Mouse (Mus musculus): ENCODE measurements around the gene Fam19a1.
A peak's percentile ranks its signal among the peaks of the same experiment; 100 is the strongest.

Gene Fam19a1

DNA sequence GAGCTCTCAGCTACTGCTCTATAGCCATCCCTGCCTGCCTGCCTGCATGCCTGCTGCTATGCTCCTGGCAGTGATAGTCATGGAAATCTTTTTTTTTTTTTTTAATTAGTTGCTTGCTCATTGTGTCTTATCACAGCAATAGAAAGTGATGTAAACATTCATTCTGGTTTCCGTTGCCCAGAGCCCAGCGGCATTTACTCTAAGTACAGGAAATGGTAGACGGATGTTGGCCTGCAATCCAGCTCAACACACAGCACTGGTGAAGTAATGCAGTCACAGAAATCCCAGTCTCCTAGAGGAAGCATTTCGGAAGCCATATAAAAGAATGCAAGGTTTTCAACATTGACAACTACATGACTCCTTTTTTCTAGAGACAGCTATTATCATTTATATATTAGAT is 153.5 kb downstream of the Fam19a1 start:
- peak; percentile 23 for DNase-seq

DNA sequence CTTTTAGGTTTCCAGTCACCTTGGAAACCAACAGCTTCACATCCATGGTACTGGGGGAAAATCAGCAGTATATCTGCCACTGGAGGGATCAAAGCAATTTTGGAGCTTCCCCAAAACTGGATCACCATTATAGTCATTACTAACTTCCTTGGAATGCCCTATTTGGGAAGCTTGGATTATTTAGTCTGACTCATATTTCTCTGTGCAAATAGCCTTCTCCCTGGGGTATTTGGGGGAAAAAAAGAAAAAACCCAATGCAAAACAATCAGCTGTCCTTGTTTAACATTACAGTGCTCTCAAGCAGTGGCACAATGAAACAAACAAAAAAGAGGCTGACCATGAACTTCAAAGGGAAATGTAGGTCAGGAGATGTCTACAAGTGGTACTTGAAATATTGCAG is 155.8 kb downstream of the Fam19a1 start:
- DNase-seq, result peak; percentile 14

DNA sequence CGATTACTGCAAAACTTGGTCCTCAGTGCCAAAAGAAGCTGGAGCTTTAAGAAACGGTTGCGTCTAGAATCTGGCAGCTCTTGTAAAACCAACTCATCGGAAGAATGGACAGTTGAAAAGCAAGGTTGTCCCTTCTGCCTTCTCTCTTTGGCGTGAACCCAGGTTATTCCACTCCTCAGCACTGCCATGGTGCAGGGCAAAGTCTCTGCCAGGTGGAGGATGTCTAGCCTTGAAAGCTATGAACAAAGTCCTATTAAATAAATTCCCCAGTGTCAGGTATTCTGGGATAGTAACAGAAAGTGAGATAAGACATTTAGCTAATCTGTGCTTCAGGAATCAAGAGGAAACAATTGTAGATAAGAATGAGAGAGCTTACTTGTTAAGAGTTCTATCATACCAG is 157.5 kb downstream of the Fam19a1 start:
- no peak for DNase-seq

DNA sequence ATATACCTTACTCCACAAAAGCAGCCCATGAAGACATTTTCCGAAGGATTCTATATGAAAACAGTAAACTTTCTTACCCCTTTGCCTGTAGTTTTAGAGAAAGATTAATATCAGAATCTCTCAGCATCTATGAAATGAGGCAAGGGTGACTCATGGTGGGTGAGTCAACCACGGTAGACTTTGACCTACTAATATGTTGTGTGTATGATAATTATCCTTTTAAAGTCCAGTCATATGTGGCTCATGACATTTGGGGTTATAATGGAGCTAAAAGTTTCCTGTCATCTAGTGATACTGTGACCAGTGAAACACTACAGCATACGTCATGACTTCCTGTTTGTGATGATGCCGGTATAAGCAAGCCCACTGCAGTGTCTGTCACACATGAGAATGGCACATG is 170.8 kb downstream of the Fam19a1 start:
- DNase-seq, result no peak

DNA sequence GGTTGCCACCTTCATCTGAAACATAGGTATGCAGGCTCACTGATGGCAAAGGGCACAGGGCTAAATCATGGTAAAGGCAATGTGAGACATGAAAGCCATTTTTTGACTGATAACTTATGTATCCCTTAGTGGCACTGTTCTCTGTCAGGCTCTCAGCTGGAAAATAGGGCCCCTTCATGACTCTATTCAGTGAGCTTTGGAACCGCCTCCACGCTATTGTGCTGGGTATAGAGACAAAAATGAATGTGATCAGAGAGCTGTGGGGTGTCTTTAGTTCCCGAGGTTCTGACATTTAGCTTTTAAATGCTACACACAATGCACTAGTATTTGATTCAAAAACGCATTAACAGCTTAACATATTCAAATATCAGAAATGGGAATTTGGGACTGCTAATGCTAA is 171.6 kb downstream of the Fam19a1 start:
- DNase-seq, result no peak

DNA sequence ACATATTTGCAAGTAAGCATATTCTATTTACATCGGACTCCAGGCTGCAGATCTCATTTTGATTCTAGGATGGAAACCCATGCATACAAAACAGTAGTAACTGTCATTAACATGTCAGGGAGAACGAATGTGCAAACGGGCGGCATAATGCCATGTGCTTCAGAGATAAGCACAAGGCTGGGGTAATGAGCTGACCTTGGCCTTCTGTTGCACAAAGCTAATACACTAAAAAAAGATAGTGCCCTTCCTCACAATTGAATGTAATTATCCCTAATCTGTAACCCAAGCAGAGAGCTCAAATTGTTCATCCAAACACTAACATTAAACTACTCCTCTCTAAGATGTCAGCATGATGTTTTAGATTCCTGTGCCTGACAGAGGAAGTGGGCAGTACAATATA is 173.3 kb downstream of the Fam19a1 start:
- DNase-seq, result no peak

DNA sequence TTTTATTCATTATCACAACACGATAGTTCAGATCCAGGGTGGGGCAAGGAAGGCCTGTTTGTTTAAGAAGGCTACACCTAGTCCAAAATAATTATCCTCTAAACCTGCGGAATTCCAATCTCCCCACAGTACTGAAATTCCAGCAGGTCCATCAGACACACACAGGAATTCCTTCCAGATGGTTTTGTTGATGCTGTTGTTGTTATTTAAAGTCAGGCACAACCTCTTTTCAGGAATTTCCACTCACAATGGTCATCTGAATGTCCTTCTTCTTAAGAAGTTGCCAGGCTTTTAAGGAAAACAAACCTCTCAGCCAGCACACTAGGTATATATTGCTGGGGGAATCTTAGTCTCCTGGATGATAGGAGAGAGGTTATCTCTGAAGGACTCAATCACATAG is 174.4 kb downstream of the Fam19a1 start:
- DNase-seq, result no peak

DNA sequence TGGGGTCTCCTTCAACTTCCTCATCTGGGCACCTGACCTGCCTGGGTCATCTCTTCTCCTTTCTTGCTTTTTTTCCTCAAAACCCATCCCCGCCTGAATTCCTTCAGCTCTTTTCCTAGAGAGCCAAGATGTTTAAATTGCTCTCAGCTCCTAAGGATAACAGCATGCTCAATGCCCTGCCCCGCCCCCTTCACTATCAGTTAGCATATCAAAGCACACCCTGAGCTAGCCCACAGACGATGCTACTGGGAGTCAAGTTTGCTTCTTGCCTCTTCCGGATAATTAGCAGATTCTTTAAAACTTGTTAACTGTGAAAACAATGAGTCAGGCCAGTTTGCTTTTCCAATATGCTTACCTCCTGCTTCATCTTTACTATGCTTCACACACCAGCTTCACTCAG is 176.7 kb downstream of the Fam19a1 start:
- no peak for DNase-seq

DNA sequence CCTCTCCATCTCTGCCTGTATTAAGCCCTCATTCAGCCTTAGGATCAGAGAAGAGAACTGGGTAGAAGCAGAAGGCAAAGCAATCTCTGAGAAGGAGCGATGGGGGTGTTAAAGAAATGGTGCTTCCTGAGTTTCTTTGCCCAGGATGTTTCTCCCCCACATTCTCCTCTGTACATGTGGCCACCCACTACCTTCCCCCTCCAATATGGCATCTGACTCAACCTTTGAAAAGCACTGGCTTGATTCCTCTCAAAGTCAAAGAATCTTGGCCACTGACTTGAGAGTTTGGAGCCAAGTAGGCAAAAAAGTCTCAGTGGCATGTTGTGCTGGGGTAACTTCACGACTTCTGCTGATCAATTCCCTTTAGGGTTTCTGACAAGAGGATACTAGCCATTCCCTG is 234.5 kb downstream of the Fam19a1 start:
- DNase-seq, result no peak

DNA sequence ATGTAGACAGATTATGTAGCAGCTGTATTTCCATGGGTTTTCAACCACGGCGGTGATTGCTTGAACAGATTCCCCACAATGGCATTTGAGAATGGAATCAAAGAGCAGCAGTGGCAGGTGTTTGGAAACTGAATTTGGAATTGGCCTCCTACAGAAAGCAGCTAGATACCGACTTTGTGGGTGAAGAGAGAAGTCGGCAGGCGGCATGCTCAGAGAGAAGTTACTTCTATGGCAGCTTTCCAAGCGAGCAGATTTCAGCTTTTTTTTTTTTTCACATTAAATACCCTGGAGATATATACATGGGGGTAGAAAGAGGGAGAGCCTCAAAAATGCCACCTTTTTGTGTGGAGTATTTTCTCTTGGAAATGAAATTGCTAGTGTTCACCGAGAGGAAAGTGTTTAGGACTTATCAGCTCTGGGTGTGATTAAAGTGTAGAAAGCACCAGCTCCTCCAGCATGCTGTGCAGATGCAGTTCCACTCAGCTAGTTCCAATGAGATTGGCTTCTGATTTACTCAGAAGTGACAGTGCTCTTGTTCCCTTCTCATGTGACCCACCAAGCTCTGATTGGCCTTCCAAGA is 236.6 kb downstream of the Fam19a1 start:
- DNase-seq, result no peak

DNA sequence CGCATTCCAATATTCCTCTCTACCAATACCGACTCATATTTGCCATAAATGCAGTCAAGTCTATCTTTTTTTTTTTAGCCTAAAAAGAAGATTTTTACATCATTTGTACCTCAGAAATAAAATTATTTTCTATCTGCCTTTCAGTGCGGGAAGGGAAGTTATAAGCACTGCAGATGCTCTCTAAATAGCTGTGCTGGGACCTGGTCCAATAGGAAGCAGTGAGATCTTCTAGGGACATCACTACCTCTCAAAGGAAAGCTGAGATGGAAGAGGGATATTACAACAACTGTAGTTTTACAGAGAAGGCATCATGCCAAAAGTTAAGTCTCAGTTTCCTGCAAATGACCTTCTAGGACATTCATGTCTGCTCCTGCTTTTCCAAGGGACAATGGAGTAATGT is 256.6 kb downstream of the Fam19a1 start:
- no peak for DNase-seq

DNA sequence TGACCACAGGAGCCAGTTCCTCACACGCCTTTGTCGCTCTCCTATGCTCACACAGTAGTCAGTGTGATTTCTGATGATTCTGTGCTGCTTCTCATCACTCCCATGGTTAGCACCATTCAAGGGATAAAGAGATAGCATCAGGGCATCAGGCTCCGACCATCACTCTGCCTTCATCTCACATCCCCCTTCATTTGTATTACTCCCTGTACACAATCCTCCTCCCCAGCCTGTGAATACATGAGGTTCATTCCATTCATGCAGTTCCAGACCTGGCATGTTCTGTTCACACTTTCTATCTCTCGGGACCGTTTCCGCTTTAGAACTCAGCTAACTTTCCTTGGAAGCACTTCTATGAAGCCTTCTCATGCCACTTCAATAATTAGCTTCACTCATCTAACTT is 259.9 kb downstream of the Fam19a1 start:
- DNase-seq, result no peak

DNA sequence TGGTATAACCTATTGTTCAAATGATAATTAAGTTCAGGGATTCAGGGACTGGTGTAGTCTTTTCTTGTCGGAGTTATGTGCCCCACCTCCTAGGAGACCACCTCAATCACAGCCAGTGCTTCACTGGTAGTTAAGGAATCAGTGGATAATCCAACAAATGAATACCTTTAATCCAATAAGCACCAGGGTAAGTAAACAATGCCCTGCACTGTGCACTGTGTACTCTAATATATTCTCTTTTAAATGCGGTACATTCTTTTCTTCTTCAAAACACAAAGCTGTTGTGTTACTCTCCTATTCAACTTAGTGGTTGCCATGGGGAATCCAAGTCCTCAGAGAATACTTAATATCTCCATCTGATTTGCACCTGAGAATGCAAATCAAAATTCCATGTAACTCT is 260.3 kb downstream of the Fam19a1 start:
- DNase-seq, result no peak

DNA sequence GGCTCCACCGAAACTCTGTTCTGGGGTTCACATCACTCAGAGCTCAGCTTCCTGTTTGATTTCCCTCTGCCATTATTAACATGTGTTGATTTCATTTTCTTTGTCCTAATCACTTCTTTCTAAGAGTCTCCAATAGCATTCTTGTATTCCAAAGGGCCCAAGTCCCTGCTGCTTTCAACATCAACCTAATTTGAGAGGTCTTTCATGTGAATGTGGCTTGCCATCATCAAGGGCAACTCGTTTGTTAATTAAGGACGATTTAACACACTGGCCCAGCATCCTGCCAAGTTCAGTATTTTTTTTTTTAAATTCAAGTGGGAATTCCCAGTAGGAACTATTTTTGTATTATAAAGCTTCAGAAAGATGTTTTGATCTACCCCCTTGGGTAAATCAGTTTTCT is 263.8 kb downstream of the Fam19a1 start:
- DNase-seq, result no peak

DNA sequence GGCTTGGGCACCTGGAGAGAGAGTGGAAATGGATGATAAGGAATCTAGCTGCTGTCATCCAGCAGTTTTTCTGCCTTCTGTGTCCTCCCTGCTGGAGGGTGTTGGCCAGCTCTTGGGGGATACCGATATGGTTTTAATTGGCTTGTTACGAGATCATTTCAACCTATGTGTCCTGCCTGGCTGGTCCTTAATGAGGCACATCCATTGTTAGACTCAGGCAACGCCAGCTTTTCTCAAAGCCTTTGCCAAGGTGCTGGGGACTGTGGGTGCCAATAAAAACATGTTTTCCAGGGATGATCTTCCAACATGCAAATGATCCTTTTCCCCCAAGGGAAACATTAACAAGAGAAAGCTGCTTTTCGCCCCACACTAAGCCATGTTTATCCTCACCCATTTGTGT is 266.3 kb downstream of the Fam19a1 start:
- DNase-seq, result no peak

DNA sequence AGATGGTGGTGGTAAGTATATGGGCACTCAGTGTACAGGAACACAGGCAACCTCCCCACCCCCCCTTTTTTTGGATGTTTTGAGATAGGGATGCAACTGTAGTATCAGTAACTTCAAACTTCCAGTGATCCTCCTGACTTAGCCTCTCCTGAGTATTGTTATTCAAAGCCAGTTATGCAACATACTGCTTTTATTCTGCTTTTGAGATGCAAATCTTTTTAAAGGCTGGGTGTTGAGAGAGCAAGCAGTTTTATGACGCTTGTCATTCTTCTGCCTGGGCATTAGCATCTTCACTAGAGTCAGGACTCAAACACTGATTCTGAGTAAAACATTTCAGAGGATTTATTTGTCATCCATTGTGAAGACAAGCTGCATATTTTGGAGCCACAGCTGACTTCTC is 271.5 kb downstream of the Fam19a1 start:
- DNase-seq, result no peak

DNA sequence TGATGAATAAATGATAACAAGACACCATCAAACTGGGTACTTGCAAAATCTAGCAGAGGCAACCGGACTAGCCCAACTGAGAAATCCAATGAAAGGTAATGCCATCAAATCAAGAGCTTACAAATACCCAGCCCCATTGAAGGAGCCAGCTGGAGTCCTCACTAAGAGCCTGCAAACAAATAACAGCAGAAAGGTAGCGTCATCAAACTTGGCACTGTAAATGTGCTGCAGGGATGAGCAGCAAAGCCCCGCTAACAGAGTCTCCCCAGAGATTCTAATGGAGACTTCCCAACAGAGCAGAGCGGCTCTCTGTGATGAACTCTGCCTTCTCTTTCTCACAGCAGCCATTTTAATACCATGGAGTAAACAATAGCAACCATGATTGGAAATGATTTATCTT is 305.9 kb downstream of the Fam19a1 start:
- DNase-seq, result no peak

DNA sequence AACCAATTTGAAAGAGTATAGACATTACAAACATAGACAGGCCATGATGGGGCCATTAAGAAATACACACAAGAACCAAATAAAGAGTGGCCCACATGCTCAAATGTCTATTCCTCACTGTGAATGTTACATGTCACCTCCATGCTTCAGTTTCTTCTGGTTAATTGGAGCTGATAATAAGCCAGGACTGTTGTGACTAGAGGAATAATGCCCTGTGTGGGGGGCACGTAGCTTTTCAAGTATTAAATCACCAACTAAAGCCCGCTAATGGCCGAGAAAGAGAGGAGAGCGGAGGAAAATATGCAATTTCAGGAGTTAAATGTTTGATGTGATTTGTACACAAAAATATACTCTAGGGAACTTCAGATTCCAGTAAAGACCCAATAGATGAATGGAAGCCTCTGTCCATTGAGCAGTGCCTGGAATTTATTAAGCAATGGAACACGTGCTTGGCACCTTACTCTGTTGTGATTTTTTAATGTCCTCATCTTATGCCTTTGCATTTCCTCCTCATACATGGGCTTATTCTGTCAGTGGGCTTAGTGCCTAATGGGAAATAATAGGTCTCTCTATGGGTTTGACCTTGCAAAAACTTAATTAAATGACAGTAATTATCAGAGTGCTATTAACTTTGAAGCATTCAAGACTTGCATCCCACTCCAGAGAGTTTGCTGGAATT is 306.9 kb downstream of the Fam19a1 start:
- no peak for DNase-seq

DNA sequence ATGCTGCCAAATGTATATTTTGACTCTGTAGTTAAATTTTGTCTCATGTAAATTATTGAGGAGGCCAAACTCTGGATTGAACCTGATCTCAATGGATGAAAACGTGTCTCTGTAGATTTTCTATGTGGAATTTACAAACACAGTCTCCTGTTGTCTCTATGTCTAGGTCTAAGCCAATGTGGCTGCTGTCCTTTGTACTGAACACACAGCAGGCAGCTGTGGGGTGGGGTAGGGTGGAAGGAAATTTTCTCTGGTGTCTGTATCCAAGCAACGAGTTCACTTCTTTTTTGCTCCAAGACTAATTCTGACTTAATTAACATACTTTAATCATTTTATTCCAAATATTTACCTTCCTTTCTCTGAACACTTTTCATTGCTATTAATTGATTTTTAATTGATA is 307.6 kb downstream of the Fam19a1 start:
- DNase-seq, result peak; percentile 7

DNA sequence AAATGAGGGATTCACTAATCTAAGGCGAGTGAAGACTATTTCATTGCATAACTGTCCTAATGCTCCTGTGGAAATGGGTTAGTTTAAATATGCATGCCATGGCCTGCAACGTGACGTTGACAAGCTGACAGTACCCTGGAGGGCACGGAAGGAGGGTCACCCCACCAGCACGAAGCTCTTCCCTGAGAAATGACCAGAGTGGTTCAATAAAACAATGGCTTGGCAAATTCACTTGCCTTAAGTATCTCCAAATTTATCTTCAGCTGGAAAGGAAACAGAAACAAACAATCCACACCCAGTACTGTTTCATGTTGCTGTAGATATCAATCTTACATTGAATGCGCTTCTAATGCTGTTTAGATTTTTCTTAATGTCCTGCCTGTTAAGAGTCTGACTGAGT is 316.4 kb downstream of the Fam19a1 start:
- peak; percentile 38 for DNase-seq

DNA sequence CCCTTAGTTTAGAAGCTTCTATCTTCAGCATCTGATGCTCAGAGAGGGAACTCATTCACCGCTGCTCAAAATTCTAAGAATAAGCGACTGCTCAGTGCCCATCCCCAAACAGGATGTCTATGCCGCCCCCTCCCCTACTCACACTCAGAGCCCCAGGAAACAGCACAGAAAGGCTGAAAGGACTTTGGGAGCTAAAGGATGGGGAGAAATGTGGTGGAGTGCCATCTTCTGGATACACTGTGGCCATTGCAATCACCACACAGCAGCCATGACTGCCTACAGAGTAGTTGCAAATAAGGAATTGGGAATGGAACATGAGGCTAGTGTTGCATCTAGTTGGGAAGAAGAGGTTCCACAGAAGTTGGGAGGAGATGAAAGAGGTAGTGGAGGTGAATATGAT is 319.4 kb downstream of the Fam19a1 start:
- DNase-seq, result peak; percentile 41

DNA sequence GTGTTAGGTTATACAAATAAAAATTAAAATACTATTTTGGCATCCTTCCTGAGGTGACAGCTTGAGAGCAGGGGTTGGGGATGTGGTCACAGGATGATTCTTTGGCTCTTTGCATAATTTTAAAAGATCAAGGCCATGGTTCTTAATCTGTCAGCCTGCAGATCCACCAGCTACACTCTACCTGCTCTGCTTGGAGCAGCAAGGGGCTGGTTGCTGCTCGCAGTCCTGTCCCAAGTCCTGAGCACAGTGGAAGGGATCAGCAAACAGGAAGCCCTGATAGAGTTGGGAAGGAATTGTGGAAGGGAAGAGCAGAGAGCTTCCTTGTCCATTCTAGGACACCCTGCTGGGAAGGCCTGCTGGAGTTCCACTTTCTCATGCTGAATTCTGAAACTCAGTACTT is 320.9 kb downstream of the Fam19a1 start:
- no peak for DNase-seq

DNA sequence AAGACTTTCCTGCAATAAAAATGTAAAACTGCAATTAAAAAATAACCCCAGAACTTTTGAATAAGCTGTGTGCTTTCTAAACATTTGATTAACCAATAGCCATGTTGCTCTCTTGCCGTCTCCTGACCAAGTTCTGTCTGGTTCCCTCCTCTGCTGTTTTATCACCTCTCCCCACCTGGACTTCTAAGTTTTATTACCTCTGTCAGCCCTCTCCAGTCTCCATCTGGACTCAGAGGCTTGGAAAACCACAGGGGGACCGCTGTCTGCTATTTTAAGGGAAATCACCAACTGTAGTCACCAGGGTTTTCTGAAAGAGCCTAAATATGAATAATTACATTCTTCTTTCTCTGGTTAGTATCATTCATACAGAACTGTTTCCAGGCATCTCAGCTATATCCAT is 322.6 kb downstream of the Fam19a1 start:
- DNase-seq, result no peak

DNA sequence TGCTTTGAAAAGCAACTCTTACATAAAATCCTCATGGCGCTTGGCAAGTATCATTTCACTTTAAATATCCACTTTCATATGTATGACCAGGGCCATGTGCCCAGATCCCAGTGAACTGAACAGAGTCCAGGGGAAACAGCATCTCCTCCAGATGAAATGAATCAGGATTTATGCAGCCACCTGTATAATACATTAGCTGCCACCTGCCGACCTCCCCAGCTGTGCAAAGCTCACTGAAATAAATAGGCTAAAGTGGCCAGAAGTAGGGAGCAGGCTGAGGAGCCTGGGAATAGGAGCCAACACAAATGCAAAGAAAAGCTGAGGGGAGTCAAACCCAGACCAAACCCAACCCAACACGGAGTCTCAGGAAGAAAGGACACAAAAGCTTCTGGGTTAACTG is 324.9 kb downstream of the Fam19a1 start:
- DNase-seq, result no peak

DNA sequence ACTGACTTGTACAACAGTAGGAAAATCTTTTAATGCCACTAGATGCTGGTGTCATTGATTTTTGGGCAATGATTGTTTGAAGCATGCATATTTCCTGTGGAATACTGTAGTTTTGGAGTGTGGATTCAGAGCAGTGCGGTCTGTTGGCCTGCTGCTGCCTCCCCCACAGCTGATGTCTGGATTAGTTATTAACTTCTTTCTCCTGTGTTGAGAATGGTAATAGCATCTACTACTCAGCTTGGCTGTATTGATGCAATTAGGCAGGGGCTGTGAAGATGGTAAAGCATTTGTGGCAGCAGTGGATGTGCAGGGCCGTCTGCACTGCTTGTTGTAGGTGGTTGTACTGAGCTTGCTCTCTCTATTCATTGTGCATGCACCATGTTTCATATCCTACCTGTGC is 326.5 kb downstream of the Fam19a1 start:
- no peak for DNase-seq
